Mouse (Mus musculus) layer of hippocampus, adult 2 months (tissue): ENCODE measurements at regions not wholly inside any gene's neighbourhood (a gene's known extent, or its start where the extent isn't known, plus 50 kb on each side); places are given as distances from the start of the nearest gene placed in this dataset.
A peak's percentile ranks its signal among the peaks of the same experiment; 100 is the strongest.
"Not testable (repeated sequence)": the region's sequence is repeated elsewhere in the genome, so short reads cannot be mapped to it uniquely, and the experiment has no call there.

Source experiments
- DNase-seq, 2 experiments: peaks; one replicate each; pipeline ENCODE4 v3.0.0; 2022; ENCODE audit warnings: low spot score in 2 of 2
- H3K27ac ChIP-seq: fragments of 200-600 bp; 2 replicates; pipeline ENCODE4 v1.8.1; 2022
- H3K4me3 ChIP-seq: fragments of 200-600 bp; 2 replicates; pipeline ENCODE4 v1.8.1; 2022; ENCODE audit warnings: mild to moderate bottlenecking
- CTCF ChIP-seq: fragments of 200-600 bp; conservative IDR thresholded peaks from 2 replicates; pipeline ENCODE4 v1.8.1; 2022; ENCODE audit warnings: antibody characterized with exemption, mild to moderate bottlenecking, moderate library complexity

DNA sequence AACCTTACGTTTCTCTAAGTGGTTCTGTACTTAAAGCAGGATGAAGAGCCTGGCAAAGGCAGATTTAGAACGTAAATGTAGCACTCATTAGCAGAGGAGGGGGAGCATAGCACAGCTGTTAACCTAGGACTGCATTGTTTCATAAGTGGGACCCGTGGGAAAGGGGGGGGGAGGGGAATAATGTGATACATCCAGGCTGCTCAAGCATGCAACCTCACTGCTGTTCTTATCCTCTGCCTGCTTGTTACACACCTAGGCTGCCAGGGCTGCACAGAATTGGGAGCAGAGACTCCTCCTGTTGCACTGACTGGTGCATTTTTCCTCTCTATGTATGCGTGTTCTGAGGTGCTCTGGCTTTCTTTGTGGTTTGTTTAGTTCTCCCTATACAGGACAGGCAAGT, 180.1 kb upstream of the Tac1 start:
- Histone ChIP-seq H3K4me3 (no peak overlapping the region), H3K27ac (no peak overlapping the region)
- DNase-seq = no peak
- TF ChIP-seq CTCF = no peak

DNA sequence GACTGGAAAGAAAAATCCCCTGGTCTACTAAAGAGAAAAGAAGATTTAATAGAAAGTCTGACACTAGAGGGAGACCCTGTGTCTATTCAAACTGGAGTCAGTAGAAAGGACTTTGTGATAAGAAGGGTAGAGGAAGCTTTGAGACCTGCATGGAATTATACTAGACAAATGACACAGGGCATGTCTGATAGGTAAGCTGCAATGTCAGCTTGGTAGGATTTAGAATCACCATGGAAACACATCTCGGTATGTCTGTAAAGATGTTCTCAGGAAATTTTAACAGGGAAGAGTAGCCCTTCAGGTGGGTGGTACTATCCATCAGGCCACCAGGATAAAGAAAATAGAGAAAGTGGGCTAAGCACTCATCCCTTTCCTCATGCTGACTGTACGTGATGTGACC, 178.8 kb upstream of the Tac1 start:
- Histone ChIP-seq H3K4me3 (no peak overlapping the region), H3K27ac (no peak overlapping the region)
- TF ChIP-seq CTCF = no peak; the same call in none of the 2 replicates
- DNase-seq = no peak

DNA sequence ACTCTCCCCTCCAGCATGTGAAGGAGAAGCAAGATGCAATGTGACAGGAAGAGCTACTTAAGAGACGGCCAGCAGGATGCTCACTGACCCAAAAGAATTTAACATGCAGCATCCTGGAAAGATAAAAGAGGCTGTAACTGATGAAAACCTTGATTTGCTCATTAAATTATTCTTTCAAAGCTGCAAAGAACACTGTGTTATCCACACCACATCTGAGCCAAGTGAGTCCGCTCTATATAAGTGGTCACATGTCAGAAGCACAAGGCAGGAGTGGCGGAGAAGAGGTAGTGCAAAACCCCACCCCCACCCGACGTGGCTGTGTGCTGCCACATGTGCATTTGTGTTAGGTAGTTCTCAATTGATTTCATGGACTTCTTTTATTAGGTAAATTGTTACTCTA, 176.0 kb upstream of the Tac1 start:
- TF ChIP-seq CTCF = no peak
- H3K27ac ChIP-seq = no peak overlapping the region
- no peak for DNase-seq
- H3K4me3 ChIP-seq = no peak overlapping the region

DNA sequence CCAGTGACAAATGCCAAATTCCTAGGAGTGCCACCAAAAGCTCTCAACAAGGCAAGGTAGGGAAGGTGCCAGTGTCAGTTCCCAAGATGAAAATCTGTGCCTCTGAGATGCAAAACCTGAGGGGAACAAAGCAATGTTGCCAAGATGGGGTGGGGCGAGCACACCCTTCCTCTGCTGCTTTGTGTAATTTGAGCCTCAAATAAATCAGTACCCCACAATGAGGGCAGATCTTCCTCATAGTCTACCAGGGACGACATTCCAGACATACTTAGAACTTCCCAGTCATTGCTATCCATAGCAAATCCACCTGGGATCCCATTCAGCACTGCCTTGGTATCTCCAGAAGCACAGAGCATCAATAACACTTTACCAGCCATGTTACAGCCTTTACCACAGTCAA, 129.9 kb upstream of the Tac1 start:
- H3K4me3 ChIP-seq = no peak overlapping the region
- no peak for DNase-seq
- TF ChIP-seq CTCF = no peak
- no peak overlapping the region for H3K27ac ChIP-seq

GRCm38 (mm10) chr6:7441725-7442124, 113.0 kb upstream of the Tac1 start:
- H3K27ac ChIP-seq = no peak overlapping the region
- no peak for TF ChIP-seq CTCF
- H3K4me3 ChIP-seq = no peak overlapping the region
- no peak for DNase-seq

- not testable (repeated sequence) for H3K27ac ChIP-seq, H3K4me3 ChIP-seq, DNase-seq
Observed at GRCm38 (mm10) chr6:7442286-7442685, 112.4 kb upstream of the Tac1 start.

DNA sequence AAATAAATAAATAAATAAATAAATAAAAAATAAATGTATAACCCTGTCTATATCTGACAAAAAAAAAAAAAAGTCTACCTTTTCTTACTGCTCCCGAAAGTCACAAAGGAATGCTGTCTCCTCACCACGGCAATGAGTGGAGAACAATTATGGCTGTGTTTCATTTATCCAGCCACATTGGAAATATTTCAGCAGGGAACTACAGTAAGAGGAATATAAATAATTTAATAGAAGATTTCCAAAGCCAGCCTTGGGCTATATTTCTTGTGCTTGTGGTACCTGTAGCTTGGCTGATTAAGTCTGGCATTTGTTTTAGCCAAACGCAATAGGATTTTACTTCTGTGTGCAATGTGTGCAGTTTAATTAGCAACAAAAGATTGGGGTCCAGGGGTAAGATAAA, 98.8 kb upstream of the Tac1 start:
- TF ChIP-seq CTCF = no peak
- no peak for DNase-seq
- no peak overlapping the region for H3K27ac ChIP-seq
- H3K4me3 ChIP-seq = no peak overlapping the region

DNA sequence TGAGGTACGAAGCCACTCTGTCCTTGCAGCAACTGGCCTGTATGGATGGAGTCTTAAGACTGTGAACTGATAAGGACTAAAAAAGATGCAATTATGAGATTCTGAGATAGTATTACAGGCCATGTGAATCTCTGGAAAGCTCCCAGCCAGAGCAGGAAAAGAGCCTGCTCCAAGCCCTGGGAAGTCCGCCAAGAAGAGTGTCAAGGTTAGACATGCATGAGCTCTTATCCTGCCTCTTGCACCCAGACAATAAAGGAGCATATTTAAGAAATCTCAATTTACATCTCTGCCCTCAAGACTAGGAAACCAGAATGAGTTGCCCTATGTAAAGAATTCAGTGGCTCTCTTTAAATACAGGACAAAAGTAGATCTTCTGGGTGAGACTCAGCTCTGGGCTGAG, 90.8 kb upstream of the Tac1 start:
- H3K4me3 ChIP-seq = no peak overlapping the region
- DNase-seq = no peak
- no peak for TF ChIP-seq CTCF
- H3K27ac ChIP-seq = no peak overlapping the region

DNA sequence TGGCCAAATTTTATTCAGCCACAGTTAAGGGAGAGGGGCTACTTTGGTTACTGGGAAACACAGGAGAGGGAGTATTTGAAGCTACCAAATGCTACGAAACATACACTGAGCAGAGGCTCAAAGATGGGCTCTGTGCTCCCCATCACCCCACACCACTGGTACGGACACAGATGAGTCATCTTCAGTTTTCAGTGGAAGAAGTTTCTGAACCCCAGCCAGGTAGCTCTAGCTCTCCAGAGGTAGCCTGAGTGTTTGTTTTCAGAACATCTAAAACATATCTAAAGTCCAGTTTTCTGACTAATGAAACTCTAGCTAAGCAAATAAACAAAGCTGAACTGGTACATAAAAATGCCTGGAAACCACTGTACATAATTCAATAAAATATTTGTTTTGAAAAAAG, 90.3 kb upstream of the Tac1 start:
- TF ChIP-seq CTCF = no peak
- Histone ChIP-seq H3K27ac (no peak overlapping the region), H3K4me3 (no peak overlapping the region)
- no peak for DNase-seq

DNA sequence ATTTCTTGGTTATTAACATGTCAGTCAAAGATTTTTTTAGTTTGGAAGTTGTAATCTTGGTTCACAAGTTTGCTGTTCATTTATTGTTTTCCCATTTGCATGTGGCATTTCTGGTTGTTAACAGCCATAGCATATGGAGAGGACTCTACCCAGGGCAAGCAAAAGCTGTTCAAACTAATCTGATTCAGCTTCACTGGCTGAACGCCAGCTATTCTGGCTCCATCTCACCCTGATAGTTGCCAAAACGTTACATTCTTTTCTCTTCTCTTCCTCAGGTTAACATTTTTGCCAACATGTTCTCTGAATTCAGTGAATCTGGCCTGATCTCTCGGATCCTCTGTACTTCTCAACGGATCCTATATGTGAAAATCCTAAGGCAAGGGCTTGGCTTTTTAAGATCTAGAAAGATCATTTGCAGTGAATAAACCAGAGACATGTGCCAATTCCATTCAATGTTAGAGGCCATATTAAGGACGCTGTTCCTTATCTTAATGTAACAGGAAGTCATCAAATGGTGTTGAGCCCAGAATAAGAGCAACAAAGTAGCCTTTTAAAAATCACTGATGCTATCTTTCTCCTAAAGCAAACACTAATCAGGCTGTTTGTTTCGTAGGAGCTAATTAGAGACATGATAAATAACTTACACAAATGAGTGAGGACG, 82.2 kb upstream of the Tac1 start:
- no peak overlapping the region for H3K27ac ChIP-seq
- DNase-seq = peak; percentile 21 to 43
- no peak overlapping the region for H3K4me3 ChIP-seq
- no peak for TF ChIP-seq CTCF

GRCm38 (mm10) chr6:7473730-7474129, 80.9 kb upstream of the Tac1 start:
- Histone ChIP-seq H3K4me3 (no peak overlapping the region), H3K27ac (no peak overlapping the region)
- TF ChIP-seq CTCF = no peak
- no peak for DNase-seq

- H3K4me3 ChIP-seq = no peak overlapping the region
- TF ChIP-seq CTCF = no peak
- DNase-seq = no peak
- H3K27ac ChIP-seq = no peak overlapping the region
Observed at GRCm38 (mm10) chr6:7476907-7477306, 77.8 kb upstream of the Tac1 start.

- no peak for DNase-seq
- TF ChIP-seq CTCF = no peak
Observed at GRCm38 (mm10) chr6:7494299-7494698, 60.4 kb upstream of the Tac1 start.

GRCm38 (mm10) chr6:7496766-7497165, 57.9 kb upstream of the Tac1 start:
- no peak overlapping the region for H3K4me3 ChIP-seq
- DNase-seq = no peak
- TF ChIP-seq CTCF = no peak
- H3K27ac ChIP-seq = no peak overlapping the region

More at GRCm38 (mm10) chr6:7494299-7494698, 60.4 kb upstream of the Tac1 start:
- H3K27ac ChIP-seq = no peak overlapping the region
- no peak overlapping the region for H3K4me3 ChIP-seq
